Comparison of ENCODE assay signal across 23 mouse cellular contexts in the genomic region with DNA sequence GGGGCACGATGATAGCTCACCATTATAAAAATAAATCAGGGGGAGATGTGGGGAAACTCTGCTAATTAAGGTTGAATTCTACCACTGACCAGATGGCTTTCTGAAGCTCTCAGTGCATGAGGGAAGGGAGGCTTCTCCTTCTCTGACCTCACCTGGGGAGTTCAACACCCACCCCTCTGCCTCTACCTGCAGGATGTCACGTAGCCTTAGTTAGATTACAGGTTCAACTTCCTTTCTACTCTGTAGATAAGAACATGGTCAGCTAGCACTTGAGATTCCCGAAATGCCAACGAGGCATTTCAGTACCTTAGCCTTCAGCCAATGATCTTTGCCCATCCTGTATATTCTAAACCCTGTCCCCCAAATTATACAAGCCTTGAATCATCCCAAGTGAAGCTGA. TPM values are rescaled to one million over a fixed set of nuclear protein-coding genes. Genes with fewer than 3 reads are reported as not detected.
DNase-seq lines count a peak whose midpoint lies in the region; ATAC-seq lines count a peak whose summit lies in the region.
"Had no signal": no experiment of that assay in that cellular context is flagged by ENCODE, and none has a peak within 500 bp of the region (broad histone marks: within the 10 kb centered on the region; RNA-seq: fewer than 3 reads in every experiment).

No protein-coding gene starts in this region.

- no peak overlapping the region for H3K4me3 ChIP-seq in heart, embryonic 10.5 days
- H3K4me3 ChIP-seq in lung, embryonic 15.5 days: no peak overlapping the region
- H3K4me3 ChIP-seq: embryonic facial prominence, embryonic 10.5 days; embryonic facial prominence, embryonic 12.5 days; forebrain, embryonic 13.5 days; forebrain, embryonic 15.5 days had no signal

- 60% methylated on average over 4 of the region's 4 CpGs for WGBS in heart, embryonic 10.5 days
- WGBS in lung, embryonic 15.5 days: 57% methylated on average over 4 of the region's 4 CpGs

- no peaks in the 10 kb centered on the region for H3K9me3 ChIP-seq in heart, embryonic 10.5 days
- no peaks in the 10 kb centered on the region for H3K9me3 ChIP-seq in lung, embryonic 15.5 days
- H3K9me3 ChIP-seq: embryonic facial prominence, embryonic 10.5 days; embryonic facial prominence, embryonic 12.5 days; forebrain, embryonic 13.5 days; forebrain, embryonic 15.5 days had no signal

- peaks cover 34% of the 10 kb centered on the region for H3K4me1 ChIP-seq in heart, embryonic 10.5 days
- peaks cover 12% of the 10 kb centered on the region for H3K4me1 ChIP-seq in lung, embryonic 15.5 days
- H3K4me1 ChIP-seq: forebrain, embryonic 15.5 days had no signal

- H3K4me2 ChIP-seq in lung, embryonic 15.5 days: no peak overlapping the region
- H3K4me2 ChIP-seq: embryonic facial prominence, embryonic 12.5 days; forebrain, embryonic 13.5 days; forebrain, embryonic 15.5 days had no signal

- peak; percentile 23 for DNase-seq in heart, adult 11 months
- DNase-seq in heart, embryonic 10.5 days (ENCODE audit: low spot score): no peak
- DNase-seq in lung, postnatal 36 days: no peak
- peak; percentile 36 for DNase-seq in yolk sac, embryonic 10.5 days (ENCODE audit: low spot score)
- DNase-seq: adrenal gland, adult 8-10 months; adrenal gland, postnatal 14 days; adrenal gland, postnatal 36 days; B cell, adult 2 months; cerebellum, adult 11-12 months; cerebellum, adult 2 months; cerebellum, adult 9-10 months; cerebellum, postnatal 10 days; cerebellum, postnatal 25 days had no signal

- peak; percentile 62 for ATAC-seq in lung, embryonic 15.5 days (ENCODE audit: borderline replicate concordance, extremely low read depth, low FRiP score, low TSS enrichment)
- ATAC-seq: activated CD4-positive, CD25-positive, alpha-beta regulatory T cell, adult 4 months; CD4-positive, CD25-positive, alpha-beta regulatory T cell, adult 4 months; forebrain, embryonic 13.5 days; forebrain, embryonic 15.5 days; Patski had no signal

- no peak overlapping the region for H3K27ac ChIP-seq in heart, embryonic 10.5 days
- peak overlapping the region; percentile 44 for H3K27ac ChIP-seq in lung, embryonic 15.5 days
- H3K27ac ChIP-seq: embryonic facial prominence, embryonic 10.5 days; embryonic facial prominence, embryonic 12.5 days; forebrain, embryonic 13.5 days; forebrain, embryonic 15.5 days had no signal

- H3K9ac ChIP-seq in lung, embryonic 15.5 days: no peak overlapping the region
- H3K9ac ChIP-seq: embryonic facial prominence, embryonic 12.5 days; forebrain, embryonic 13.5 days; forebrain, embryonic 15.5 days had no signal

- H3K27me3 ChIP-seq in heart, embryonic 10.5 days (ENCODE audit: insufficient read depth, poor library complexity, severe bottlenecking): peaks cover 3% of the 10 kb centered on the region; the same call in 1 of the 2 replicates
- H3K27me3 ChIP-seq in lung, embryonic 15.5 days: no peaks in the 10 kb centered on the region
- H3K27me3 ChIP-seq: CH12.LX; forebrain, embryonic 13.5 days; forebrain, embryonic 15.5 days; Patski had no signal

- no peaks in the 10 kb centered on the region for H3K36me3 ChIP-seq in heart, embryonic 10.5 days
- no peaks in the 10 kb centered on the region for H3K36me3 ChIP-seq in lung, embryonic 15.5 days
- H3K36me3 ChIP-seq: embryonic facial prominence, embryonic 10.5 days; embryonic facial prominence, embryonic 12.5 days; forebrain, embryonic 15.5 days; G1E had no signal

RNA-seq across cellular contexts. Expression of a gene that starts 54.9 kb away (rescaled TPM):
- 1.3 and 2.2 TPM in 2 replicates for polyA plus RNA-seq in heart, embryonic 10.5 days (2016; fragmentation: Nextera tagmentation; extraction: Ambion mirVana)
- 8.9 and 9.3 TPM in 2 replicates for polyA plus RNA-seq in lung, embryonic 15.5 days (2015; fragmentation: Nextera tagmentation; extraction: Ambion mirVana)
- polyA plus RNA-seq: G1E had no signal

Comparison
In these comparisons a context has a peak if more than half of its experiments do, and no peak if none do; other contexts are left out.
1. DNase-seq: peak in heart, adult 11 months (single experiment) and yolk sac, embryonic 10.5 days (single experiment); none in heart, embryonic 10.5 days (single experiment) and lung, postnatal 36 days (single experiment).